Mouse (Mus musculus): Measurements from ENCODE around the gene Bcan. TPM values are rescaled to one million over a fixed set of nuclear protein-coding genes. Genes with fewer than 3 reads are reported as not detected.
A peak's percentile ranks its signal among the peaks of the same experiment; 100 is the strongest.

Bcan gene
- total RNA-seq (2015) (not detected in 2 replicates), total RNA-seq (2017) (not detected in 2 replicates)

DNA sequence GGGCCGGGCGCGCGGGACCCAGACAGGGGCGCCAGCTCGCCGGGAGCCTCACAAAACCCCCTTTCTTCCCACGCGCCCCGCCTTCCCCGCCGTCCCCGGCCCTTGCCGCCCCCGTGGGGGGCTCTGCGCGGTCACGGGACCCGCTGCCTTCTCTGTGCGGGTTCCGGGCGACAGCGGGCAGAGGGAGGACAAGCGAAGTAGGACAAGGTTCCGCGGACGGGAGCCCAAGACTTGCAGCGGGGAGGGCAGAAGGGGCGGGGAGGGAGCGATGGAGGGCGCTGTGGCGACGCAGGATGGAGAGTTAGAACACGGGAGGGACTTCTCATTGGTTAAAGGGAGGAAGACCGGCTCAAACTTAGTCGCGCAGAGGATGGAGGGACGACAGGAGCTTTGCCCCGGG is at the start of gene Bcan:
TSS of gene Bcan (minus strand) at position 50 of the 400 bp plus-strand sequence.
- 0 out of 2 replicates have a peak, but pooled peaks have one; percentile 32 for ATAC-seq (replicated peaks; ENCODE audit: poor library complexity)

DNA sequence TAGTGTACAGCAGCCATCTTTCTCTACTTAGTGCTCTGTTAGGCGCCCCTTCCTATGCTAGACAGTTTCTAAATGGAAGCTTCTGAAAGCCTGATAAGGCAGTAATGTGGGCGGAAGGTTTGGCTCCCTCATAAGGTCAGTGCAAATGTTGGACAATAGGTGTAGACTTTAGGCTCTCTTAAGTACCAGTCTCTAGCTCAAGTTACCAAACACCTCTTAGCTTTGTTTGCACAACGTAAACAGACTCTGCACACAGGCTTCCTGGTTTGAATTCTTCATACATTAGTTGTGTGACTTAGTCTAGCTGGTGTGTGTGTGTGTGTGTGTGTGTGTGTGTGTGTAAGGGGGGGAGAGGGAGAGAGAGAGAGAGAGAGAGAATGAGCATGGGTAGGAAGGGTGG is 49.5 kb upstream of the Bcan start:
- ATAC-seq (replicated peaks; ENCODE audit: poor library complexity), result no peak

DNA sequence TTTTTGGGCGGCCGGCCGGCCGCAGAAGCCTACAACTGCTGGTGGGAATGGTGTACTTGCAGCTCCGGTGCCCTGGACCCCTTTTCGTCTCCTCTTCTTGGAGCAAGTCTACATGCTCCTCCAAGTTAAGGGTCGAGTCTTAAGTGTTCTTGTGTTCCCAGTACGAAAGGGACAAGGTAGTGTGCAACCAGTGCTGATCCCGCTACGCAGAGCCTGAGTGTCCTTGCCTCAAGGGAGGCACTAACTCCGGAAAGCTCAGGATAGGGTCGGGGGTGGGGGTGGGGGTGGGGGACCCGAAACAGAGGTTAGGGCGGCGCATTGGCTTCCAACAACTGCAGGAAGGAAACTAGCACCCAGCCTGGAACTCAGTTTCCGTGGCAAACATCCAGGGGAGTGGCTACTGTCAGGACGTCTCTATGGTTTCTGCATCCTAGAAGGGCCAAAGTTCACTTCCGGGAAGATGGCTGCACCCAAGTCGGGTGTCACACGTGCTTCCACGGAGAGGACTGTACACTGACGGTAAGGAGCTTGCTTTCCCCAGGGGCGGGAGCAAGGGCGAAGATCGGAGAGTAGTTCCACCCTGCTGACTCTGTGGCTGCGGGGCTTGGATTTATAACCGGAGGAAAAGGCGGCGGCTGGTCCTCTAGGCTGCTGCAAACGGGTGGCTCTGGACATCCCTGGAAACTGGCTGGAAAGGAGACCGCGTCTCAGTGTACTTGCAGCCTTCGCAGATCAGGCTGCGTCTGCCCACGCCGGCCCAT is 42.8 kb upstream of the Bcan start, which contains the start of gene Gpatch4:
TSS of gene Gpatch4 (plus strand) at position 448 of the 761 bp plus-strand sequence.
- peak; percentile 100 for ATAC-seq (replicated peaks; ENCODE audit: poor library complexity)

DNA sequence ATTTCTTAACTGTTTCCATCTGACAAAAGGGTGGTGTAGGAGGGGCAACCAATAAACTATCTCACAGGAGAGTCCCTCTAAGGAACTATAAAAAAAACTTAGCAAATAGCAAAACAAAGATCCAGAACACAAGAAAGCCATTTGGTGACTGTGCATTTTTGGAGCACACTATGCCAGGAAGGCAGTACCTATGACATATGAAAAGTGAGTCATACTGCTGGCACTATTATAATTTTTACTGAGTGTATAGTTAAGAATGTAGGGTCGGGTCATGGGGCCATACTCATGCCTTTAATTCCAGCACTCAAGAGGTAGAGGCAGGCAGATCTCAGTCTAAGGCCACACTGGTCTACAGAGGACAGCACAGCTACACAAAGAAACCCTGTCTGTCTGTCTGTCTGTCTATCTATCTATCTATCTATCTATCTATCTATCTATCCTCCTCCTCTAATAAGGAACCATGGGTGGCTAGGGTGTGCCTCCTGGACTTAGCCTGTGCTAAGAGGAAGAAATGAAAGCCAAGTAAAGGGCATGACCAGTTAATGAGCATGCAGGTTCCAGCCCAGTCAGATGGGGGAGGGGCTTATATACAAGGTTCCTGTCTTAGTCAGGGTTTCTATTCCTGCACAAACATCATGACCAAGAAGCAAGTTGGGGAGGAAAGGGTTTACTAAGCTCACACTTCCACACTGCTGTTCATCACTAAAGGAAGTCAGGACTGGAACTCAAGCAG is 35.7 kb upstream of the Bcan start:
- no peak for ATAC-seq (replicated peaks; ENCODE audit: poor library complexity)

DNA sequence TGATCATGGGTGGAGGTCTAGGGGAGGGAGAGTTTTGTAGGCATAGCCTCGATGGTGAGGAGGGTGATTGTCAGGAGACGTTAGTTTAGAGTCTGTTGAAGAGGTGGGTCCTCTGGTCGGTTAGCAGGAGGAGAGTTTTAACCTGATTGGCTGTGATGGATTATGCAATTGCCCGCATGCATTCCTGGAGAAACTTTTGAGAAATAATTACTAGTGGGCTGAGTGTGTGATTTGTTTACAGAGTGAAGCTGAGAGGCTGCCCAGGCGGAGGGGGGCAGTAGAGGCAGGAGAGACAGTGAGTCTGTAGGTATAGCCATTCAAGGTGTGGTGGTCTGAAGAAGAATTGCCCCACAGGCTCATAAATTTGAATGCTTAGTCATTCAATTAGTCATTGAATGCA is 33.5 kb upstream of the Bcan start:
- no peak for ATAC-seq (replicated peaks; ENCODE audit: poor library complexity)

DNA sequence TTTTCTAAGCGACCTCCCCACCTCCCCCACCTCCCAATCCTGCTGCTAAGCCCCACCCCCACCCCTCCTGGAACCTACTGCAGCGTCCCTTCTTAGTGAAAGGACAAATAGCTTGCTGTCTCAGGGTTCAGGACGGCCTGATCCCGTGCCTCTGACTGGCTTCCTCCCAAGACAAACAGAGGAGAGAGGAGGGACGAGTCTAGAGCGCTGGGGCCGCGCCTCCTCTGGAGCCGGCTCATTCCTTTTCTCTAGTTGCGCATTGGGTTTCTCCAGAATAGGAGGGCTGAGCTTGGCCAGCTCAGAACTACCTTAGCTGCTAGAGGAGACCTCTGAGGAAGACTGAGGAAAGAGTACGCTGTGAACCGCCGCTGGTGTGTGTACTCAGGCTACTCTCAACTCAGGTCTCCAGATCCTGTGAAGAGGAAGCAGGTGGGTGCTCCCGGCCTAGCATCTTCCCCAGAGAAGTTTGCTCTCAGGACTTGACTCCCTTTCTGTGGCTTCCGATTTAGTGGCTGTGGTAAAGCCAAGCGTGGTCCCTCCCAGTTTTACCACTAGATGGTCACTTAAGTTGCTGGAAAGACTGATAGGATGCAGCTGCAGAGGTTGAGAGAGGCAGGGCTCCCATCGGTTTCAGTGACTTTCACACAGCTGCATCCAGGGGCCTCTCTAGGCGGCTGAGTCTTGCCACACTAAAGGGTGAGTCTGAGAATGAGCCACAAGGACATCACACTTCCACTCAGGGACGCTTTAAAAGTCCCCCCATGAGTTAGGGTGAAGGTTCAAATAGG is 30.8 kb upstream of the Bcan start:
- ATAC-seq (replicated peaks; ENCODE audit: poor library complexity), result no peak

DNA sequence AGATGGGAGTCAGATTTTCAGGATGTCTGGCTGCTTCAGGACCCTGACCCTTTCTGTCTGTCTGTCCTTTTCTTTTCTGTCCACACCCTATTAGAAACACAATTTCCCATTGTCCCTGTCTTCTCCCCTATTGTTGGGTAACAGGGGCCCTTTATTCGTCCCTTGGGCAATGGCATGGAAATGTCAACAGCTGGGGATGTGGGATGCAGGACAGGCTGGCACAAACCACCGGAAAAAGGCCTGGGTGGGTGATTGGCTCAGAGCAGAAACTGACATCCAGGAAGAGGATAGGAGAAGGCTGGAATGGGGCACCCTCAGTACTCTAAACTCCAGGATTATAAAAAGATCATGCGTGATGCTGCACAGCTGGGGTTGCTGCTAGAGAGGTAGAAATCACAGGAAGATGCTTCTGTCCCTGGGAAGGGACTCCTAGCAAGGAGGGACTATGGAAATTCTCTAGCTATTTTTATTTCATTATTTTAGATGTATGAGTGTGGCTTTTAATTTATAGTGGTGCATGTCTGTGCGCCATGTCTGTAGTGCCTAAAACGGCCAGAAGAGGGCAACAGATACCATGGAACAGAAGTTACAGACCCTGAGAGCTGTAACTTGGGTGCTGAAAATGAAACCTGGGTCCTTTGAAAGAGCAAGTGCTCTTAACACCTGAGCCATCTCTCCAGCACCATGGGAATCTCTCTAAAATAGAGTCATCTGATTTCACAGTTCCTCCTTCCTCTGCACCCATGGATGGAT is 27.6 kb upstream of the Bcan start, which contains the start of gene Hapln2:
TSS of gene Hapln2 (minus strand) at position 150 of the 753 bp plus-strand sequence.
- ATAC-seq (replicated peaks; ENCODE audit: poor library complexity), result peak; percentile 48; the same call in 1 of the 2 replicates

DNA sequence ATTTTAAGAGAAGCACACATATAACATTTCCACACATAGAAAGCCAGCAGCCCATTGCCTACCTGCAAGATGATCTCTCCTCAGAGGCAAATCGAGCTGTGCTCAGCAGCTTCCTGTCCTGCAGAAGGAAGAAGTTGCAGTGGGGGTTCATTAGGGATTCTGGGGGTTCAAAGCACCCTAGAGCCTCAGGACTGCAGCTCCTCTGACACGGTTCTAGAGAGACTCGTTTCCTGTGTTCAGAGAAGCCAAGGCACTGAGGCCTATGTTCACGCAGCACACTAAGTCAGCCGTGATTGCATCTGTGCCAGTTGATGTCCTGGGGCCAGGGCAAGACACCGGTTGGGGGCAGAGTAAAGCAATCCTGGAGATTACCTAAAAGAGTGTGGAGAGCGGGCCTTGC is 26.8 kb upstream of the Bcan start:
- ATAC-seq (replicated peaks; ENCODE audit: poor library complexity), result no peak

DNA sequence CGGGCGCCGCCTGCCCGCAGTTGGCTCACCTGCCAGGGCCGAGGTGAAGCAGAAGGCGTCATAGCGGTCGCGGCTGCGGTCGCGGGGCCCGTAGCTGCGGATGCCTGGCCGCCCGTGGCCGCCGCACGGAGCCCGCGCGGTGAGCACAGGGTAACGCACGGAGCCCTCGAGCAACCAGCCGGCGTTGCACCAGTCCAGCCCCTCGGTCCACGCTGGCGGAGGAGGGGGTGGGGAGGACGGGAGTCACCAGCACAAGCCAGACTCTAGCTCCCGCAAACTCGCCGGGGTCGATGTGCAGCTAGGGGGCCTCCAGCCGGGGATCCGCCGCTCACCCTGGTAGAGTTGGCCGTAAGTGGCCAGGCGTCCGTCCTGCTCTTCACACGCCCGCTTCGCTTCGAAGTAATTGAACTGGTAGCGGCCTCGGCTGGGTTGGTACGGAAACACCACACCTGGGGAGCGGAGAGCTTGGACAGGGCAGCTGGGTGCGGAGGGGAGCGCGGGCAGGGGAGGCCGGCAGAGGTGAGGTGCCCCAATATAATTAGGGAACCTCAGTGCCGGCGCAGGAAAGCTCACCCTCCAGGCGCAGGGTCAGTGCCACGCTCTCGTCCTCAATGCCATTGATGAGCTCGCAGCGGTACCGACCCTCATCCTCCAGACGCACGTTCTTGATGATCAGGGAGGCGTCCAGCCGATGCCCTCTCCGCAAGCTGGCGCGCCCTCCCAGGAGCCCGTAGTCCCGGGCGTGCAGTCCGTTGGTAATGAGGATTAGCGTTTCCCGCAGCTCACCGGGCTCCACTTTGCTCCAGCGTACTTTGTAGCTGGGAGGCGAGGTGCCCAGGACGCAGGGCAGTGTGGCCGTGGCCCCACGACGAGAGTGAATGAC is 23.4 kb upstream of the Bcan start:
- ATAC-seq (replicated peaks; ENCODE audit: poor library complexity), result peak; percentile 42; the same call in 1 of the 2 replicates

DNA sequence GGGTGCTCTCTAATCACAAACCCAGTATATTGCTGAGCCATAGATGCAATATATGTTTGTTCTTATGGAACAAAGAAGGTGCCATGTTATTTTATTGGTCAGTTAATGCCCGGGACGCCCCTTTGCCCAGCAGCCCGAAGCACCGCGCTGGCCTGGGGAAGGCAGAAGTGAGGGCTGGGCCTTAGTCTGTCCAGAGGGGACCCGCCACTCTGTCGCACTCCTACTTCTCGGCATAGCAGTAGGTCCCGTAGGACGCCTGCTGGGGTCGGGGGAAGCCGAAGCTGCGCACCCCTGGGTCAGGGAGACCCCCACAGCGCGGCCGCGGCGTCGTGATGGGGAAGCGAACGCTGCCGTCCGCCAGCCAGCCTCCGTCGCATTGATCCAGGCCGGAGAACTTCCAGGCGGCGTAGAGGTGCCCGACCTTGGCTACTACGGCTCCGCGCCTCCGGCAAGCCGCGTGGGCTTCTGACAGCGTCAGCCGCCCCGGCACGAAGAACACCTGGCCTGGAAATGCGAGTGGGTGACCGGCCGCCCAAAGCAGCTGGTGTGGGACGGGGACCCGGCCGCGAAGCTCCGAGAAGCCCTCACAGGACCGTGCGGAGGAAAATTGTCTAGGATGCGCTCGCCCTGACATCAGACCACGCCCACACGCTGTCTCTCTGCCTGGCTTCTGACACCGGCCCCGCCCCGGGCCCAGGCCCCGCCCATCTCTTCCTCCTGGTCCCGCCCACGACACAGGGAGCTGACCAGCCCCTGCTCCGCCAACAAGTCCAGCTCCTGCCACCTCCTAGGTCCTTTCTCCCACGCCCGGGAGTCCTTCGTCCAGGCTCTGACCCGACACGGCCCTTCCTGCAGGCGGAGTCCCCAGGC is 22.5 kb upstream of the Bcan start:
- peak; percentile 94 for ATAC-seq (replicated peaks; ENCODE audit: poor library complexity)

DNA sequence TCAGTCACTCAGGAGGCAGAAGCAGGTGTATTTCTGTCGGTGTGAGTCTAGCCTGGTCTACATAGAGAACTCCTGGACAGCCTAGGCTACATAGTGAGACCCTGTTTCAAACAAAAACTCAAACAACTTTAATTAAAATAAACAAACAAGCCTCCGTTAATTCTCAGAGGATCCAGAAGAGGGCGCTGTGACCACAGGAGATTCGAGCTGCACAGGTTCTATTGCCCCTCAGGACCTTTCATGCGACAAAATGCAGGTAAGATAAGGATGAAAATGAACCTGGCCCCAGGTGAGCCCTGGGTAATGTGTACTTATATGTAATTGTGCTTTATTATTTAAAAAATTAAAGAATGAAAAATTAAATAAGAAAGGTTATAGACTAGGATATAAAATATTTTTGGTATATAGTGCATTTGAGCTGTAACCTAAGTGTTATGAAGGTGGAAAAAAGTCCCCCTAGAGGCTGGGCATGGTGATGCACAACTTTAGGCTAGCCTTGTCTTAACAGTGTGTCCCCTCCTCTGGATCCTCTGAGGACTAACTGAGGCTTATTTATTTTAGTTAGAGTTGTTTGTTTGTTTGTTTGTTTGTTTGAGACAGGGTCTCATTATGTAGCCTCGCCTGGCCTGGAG is 10.7 kb upstream of the Bcan start:
- ATAC-seq (replicated peaks; ENCODE audit: poor library complexity), result peak; percentile 85

DNA sequence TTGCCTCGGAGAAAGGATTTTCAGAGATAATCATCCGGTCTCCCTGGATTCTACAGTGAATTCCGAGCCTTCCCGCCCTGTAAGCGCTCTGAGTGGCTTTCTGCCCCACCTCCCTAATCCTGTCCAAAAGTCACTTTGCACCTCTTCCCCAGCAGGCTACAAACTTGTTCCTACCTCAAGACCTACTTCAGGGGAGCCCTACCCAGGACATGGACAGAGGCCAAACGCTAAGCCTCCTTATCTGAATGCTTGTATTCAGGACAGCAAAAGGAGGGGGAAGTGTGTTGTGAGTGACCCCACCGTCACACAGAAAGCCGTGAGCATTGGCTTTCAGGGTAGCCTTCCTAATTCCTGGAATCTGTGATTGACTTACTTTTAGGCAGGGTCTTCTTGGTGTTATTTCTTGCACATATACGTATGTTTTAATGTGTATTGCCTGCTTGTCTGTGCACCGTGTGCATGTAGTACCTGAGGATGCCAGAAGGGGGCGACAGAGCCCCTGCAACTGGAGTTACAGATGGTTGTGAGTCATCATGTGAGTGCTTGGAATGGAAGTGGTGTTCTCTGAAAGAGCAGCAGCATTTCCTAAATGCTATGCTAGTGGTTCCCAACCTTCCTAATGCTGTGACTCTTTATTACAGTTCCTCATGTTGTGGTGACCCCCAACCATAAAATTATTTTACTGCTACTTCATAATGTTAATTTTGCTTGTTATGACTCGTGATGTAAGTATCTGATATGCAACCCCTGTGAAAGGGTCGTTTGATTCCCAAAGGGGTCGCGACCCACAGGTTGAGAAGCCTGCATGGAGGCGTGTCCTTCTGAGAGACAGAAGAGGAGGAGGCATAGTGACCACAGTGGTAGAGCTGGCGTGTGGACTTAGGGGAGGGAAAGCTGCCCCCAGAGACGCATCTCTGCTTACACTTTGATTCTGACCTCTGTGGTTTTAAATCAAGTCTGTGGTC is 6.1 kb upstream of the Bcan start:
- ATAC-seq (replicated peaks; ENCODE audit: poor library complexity), result 0 out of 2 replicates have a peak, but pooled peaks have one; percentile 31

DNA sequence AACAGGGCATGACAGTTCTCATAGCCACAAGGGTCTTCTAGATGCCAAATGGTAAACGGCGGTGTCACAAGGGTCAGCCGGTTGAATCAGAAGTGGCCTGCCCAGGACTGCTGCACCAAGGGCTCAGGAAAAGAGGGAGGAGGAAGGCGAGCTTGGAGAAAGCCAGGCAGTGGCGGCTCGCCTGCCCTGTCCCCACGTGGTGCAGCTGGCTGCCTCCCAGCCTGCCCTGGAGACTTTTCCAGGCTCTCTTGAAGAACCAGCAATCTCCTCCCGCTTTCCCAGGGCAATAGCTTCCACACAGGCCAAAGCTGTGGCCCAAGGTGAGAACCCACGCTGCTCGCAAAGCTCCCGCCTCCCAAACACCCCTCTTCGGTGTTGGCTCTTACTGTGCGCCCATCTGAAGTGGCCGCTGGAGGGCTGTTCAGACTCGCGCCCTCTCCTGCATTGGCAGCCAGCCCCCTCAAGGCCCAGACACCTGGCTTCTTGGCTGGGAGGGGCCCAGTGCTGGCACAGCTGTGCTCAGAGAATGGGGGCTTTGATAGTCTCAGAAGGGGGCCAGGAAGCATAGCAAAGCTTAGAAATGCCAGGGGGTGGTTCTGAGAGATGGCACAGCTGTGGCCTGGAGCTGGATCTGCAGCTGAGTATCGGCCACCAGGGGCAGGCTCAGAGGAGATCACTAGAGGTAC is 2.4 kb upstream of the Bcan start:
- no peak for ATAC-seq (replicated peaks; ENCODE audit: poor library complexity)

DNA sequence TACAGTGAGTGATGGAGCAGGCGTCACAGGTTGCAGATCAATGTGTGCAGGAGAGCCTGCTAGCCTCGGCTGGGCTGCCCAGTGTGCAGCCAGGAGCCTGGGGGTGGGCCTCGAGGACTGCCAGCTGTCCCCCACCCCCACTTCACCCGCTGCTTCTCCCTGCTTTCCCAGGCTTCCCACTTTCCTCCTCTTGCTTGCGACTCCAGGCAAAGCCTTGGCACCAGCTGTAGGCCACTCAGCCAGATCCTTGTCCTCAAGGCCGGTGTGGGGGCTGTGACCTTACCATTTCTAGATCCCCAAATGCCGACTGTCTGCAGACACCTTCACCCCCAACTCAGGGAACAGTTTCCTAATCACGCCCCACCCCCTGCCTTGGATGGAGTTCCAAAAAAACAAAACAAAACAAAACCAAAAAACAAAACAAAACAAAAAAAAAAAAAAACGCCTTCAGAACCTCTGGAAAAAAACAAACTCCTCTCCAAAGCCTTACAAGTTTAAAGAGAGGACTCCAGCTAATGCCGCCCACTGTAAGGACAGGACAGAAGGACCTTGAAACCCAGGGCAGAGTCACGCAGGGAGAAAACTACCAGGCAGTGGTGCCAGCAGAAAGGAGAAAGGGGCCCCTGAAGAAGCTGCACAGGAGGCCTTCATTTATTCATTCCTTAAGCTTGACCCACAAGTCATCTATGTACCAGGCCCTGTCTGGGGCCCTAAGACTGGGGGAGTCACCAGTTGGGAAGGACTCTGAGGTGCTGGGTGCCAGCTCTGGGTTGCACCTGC is 976 bp upstream of the Bcan start:
- no peak for ATAC-seq (replicated peaks; ENCODE audit: poor library complexity)

DNA sequence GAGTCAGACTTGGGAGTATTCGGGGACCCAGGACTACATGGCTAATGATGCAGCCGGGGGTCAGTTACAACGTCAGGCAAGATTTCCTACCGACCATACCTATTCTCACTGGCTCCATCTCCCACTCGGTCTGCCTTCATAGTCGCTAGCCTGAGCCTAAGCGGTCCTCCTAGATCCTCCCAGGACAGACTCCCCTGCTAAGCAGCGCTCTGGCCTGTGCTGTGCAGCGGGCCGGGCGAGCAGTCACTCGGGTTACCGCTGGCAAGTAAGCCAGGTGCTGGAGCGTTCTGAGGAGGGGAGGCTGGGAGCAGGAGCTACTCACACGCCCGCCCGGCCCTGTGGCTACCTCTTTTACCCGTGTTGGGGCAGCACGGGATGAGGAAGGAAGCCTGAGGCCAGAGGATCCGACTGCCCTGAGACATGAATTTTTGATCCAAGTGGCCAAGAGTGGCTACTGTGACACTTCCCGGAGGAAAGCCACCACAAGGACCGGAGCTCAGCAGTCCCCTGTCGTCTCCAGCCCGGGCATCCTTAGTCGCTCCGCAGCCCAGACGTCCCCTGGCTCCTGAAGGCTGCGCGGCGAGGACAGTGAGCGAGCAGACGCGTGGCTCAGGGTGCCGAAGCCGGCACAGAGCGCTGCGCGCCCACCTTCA is 661 bp downstream of the Bcan start:
- ATAC-seq (replicated peaks; ENCODE audit: poor library complexity), result no peak

All from megakaryocyte progenitor cell, adult 5-6 weeks (primary cell).